Mouse (Mus musculus): ENCODE data around the gene 1700042G07Rik. TPM values are rescaled to one million over a fixed set of nuclear protein-coding genes. Genes with fewer than 3 reads are reported as not detected.

The 1700042G07Rik gene
- polyA plus RNA-seq, 1 experiment, result not detected

GRCm38 (mm10) chr4:116141736-116142135, 31.4 kb upstream of the 1700042G07Rik start:
- Histone ChIP-seq H3K4me1 (ENCODE audit: control insufficient read depth, insufficient read depth, low read length) (peaks cover 1% of the 10 kb centered on the region; the same call in 1 of the 2 replicates), H3K4me3 (ENCODE audit: insufficient read depth, low read length) (no peak overlapping the region), H3K27ac (ENCODE audit: insufficient read depth, low read length) (peak overlapping the region; percentile 35; the same call in 1 of the 2 replicates)
- TF ChIP-seq POLR2A (IDR thresholded peaks at IDR 0.05; ENCODE audit: extremely low read depth, insufficient read depth, low read length) (no peak), CTCF (IDR thresholded peaks at IDR 0.05; ENCODE audit: extremely low read depth, insufficient read depth, low read length) (no peak)

- Histone ChIP-seq H3K4me1 (ENCODE audit: control insufficient read depth, insufficient read depth, low read length) (peaks cover 1% of the 10 kb centered on the region; the same call in 1 of the 2 replicates), H3K4me3 (ENCODE audit: insufficient read depth, low read length) (no peak overlapping the region; the same call in 1 of the 2 replicates), H3K27ac (ENCODE audit: insufficient read depth, low read length) (peak overlapping the region; percentile 35; the same call in 1 of the 2 replicates)
- TF ChIP-seq POLR2A (IDR thresholded peaks at IDR 0.05; ENCODE audit: extremely low read depth, insufficient read depth, low read length) (no peak), CTCF (IDR thresholded peaks at IDR 0.05; ENCODE audit: extremely low read depth, insufficient read depth, low read length) (no peak)
These were observed 30.9 kb upstream of the 1700042G07Rik start for GRCm38 (mm10) chr4:116142269-116142668.

- no peak overlapping the region for H3K27ac ChIP-seq (ENCODE audit: insufficient read depth, low read length)
- TF ChIP-seq CTCF (IDR thresholded peaks at IDR 0.05; ENCODE audit: extremely low read depth, insufficient read depth, low read length) (no peak), POLR2A (IDR thresholded peaks at IDR 0.05; ENCODE audit: extremely low read depth, insufficient read depth, low read length) (no peak)
- peaks cover 1% of the 10 kb centered on the region; the same call in 1 of the 2 replicates for H3K4me1 ChIP-seq (ENCODE audit: control insufficient read depth, insufficient read depth, low read length)
- H3K4me3 ChIP-seq (ENCODE audit: insufficient read depth, low read length), result peak overlapping the region; percentile 88
These were observed 29.8 kb upstream of the 1700042G07Rik start for GRCm38 (mm10) chr4:116143317-116143811.

- Histone ChIP-seq H3K4me1 (ENCODE audit: control insufficient read depth, insufficient read depth, low read length) (peaks cover 1% of the 10 kb centered on the region; the same call in 1 of the 2 replicates), H3K27ac (ENCODE audit: insufficient read depth, low read length) (peak overlapping the region; percentile 56), H3K4me3 (ENCODE audit: insufficient read depth, low read length) (peak overlapping the region; percentile 88)
- TF ChIP-seq POLR2A (IDR thresholded peaks at IDR 0.05; ENCODE audit: extremely low read depth, insufficient read depth, low read length) (0 out of 2 replicates have a peak, but pooled peaks have one; percentile 42), CTCF (IDR thresholded peaks at IDR 0.05; ENCODE audit: extremely low read depth, insufficient read depth, low read length) (no peak)
These were observed 29.1 kb upstream of the 1700042G07Rik start for GRCm38 (mm10) chr4:116143891-116144717.

- no peak for TF ChIP-seq CTCF (IDR thresholded peaks at IDR 0.05; ENCODE audit: extremely low read depth, insufficient read depth, low read length)
- no peak for TF ChIP-seq POLR2A (IDR thresholded peaks at IDR 0.05; ENCODE audit: extremely low read depth, insufficient read depth, low read length)
- Histone ChIP-seq H3K4me1 (ENCODE audit: control insufficient read depth, insufficient read depth, low read length) (peaks cover 4% of the 10 kb centered on the region), H3K4me3 (ENCODE audit: insufficient read depth, low read length) (peak overlapping the region; percentile 79), H3K27ac (ENCODE audit: insufficient read depth, low read length) (peak overlapping the region; percentile 85)
These were observed 23.4 kb upstream of the 1700042G07Rik start for GRCm38 (mm10) chr4:116149812-116150155.

- Histone ChIP-seq H3K4me3 (ENCODE audit: insufficient read depth, low read length) (peak overlapping the region; percentile 79), H3K27ac (ENCODE audit: insufficient read depth, low read length) (peak overlapping the region; percentile 85), H3K4me1 (ENCODE audit: control insufficient read depth, insufficient read depth, low read length) (peaks cover 4% of the 10 kb centered on the region)
- TF ChIP-seq POLR2A (IDR thresholded peaks at IDR 0.05; ENCODE audit: extremely low read depth, insufficient read depth, low read length) (peak; percentile 67), CTCF (IDR thresholded peaks at IDR 0.05; ENCODE audit: extremely low read depth, insufficient read depth, low read length) (no peak)
These were observed 22.9 kb upstream of the 1700042G07Rik start for GRCm38 (mm10) chr4:116150156-116150861.

GRCm38 (mm10) chr4:116150862-116151221, 22.3 kb upstream of the 1700042G07Rik start:
- no peak for TF ChIP-seq CTCF (IDR thresholded peaks at IDR 0.05; ENCODE audit: extremely low read depth, insufficient read depth, low read length)
- no peak for TF ChIP-seq POLR2A (IDR thresholded peaks at IDR 0.05; ENCODE audit: extremely low read depth, insufficient read depth, low read length)
- H3K4me1 ChIP-seq (ENCODE audit: control insufficient read depth, insufficient read depth, low read length), result peaks cover 4% of the 10 kb centered on the region
- H3K27ac ChIP-seq (ENCODE audit: insufficient read depth, low read length), result no peak overlapping the region
- peak overlapping the region; percentile 79 for H3K4me3 ChIP-seq (ENCODE audit: insufficient read depth, low read length)

GRCm38 (mm10) chr4:116151238-116151637, 21.9 kb upstream of the 1700042G07Rik start, which contains the start of gene Lurap1:
Lurap1 (minus strand) TSS chr4:116151338.
- Histone ChIP-seq H3K27ac (ENCODE audit: insufficient read depth, low read length) (peak within 1 kb of the TSS; percentile 85), H3K4me1 (ENCODE audit: control insufficient read depth, insufficient read depth, low read length) (peaks cover 4% of the 10 kb centered on the region), H3K4me3 (ENCODE audit: insufficient read depth, low read length) (peak within 1 kb of the TSS; percentile 79)
- TF ChIP-seq POLR2A (IDR thresholded peaks at IDR 0.05; ENCODE audit: extremely low read depth, insufficient read depth, low read length), result no peak
- TF ChIP-seq CTCF (IDR thresholded peaks at IDR 0.05; ENCODE audit: extremely low read depth, insufficient read depth, low read length), result no peak

- H3K27ac ChIP-seq (ENCODE audit: insufficient read depth, low read length), result no peak overlapping the region
- TF ChIP-seq CTCF (IDR thresholded peaks at IDR 0.05; ENCODE audit: extremely low read depth, insufficient read depth, low read length) (no peak), POLR2A (IDR thresholded peaks at IDR 0.05; ENCODE audit: extremely low read depth, insufficient read depth, low read length) (no peak)
- no peak overlapping the region for H3K4me3 ChIP-seq (ENCODE audit: insufficient read depth, low read length)
- peaks cover 4% of the 10 kb centered on the region for H3K4me1 ChIP-seq (ENCODE audit: control insufficient read depth, insufficient read depth, low read length)
These were observed 20.5 kb upstream of the 1700042G07Rik start for GRCm38 (mm10) chr4:116152702-116153101.

Measured in cortical plate, adult 2 months (tissue).